Mouse (Mus musculus) thymus, adult 2 months (tissue): Measurements from ENCODE around the gene Metrn. TPM values are rescaled to one million over a fixed set of nuclear protein-coding genes. Genes with fewer than 3 reads are reported as not detected.

Experiments
- DNase-seq: peaks from one replicate; pipeline ENCODE4 v3.0.0; 2021
- H3K27ac ChIP-seq: fragments of 200-500 bp; 2 replicates; pipeline ENCODE4 v1.5.1; 2012; ENCODE audit warnings: low read length, control low read depth; ENCODE audit not compliant: control insufficient read depth, insufficient read depth
- H3K27me3 ChIP-seq: fragments of 200-500 bp; 2 replicates; pipeline ENCODE4 v1.6.1; 2012; ENCODE audit warnings: mild to moderate bottlenecking, low read length, moderate library complexity, mixed read lengths; ENCODE audit not compliant: control insufficient read depth, insufficient read depth
- H3K36me3 ChIP-seq: fragments of 200-500 bp; 2 replicates; pipeline ENCODE4 v1.6.1; 2012; ENCODE audit warnings: mild to moderate bottlenecking, low read length, moderate library complexity; ENCODE audit not compliant: control insufficient read depth, insufficient read depth
- H3K4me1 ChIP-seq: fragments of 200-500 bp; replicated peaks from 2 replicates; pipeline ENCODE4 v1.6.1; 2012; ENCODE audit warnings: low read length; ENCODE audit not compliant: control insufficient read depth, insufficient read depth
- H3K4me3 ChIP-seq: fragments of 200-500 bp; 2 replicates; pipeline ENCODE4 v1.5.1; 2012; ENCODE audit warnings: mild to moderate bottlenecking, low read length, control low read depth, moderate library complexity; ENCODE audit not compliant: control insufficient read depth, insufficient read depth
- CTCF ChIP-seq: fragments of 200-500 bp; IDR thresholded peaks from 2 replicates; pipeline ENCODE4 v1.5.1; 2012; ENCODE audit warnings: mild to moderate bottlenecking, control low read depth, low read length, moderate library complexity, borderline replicate concordance; ENCODE audit not compliant: control insufficient read depth, poor library complexity, insufficient read depth; ENCODE audit errors: extremely low read depth
- POLR2A ChIP-seq: fragments of 200-500 bp; IDR thresholded peaks from 2 replicates; pipeline ENCODE4 v1.6.1; 2012; ENCODE audit warnings: mild to moderate bottlenecking, low read length, control low read depth, moderate library complexity; ENCODE audit not compliant: control insufficient read depth, poor library complexity, insufficient read depth; ENCODE audit errors: extremely low read depth
- WGBS: fragments of 180-500 bp; shearing (Covaris S2); methylation state at CpG from one replicate; pipeline ENCODE4 v1.1.7; 2018; 5-methylcytosine and 5-hydroxymethylcytosine counted together
- polyA plus RNA-seq: library from polyadenylated mRNA; depleted of rRNA; stranded (reverse); fragments of >200 nt; gene quantifications from 2 replicates; pipeline ENCODE4 v1.2.3, GENCODE M21; 2012

Gene Metrn
- polyA plus RNA-seq, 1 experiment = 171 TPM

- no peak overlapping the region for H3K27ac ChIP-seq
- DNase-seq = no peak
- H3K36me3 ChIP-seq = no peaks in the 10 kb centered on the region
- H3K27me3 ChIP-seq = peaks cover 9% of the 10 kb centered on the region; the same call in 1 of the 2 replicates
- H3K4me3 ChIP-seq = no peak overlapping the region
- WGBS = 13% methylated on average over 46 of the region's 46 CpGs
- peaks cover 9% of the 10 kb centered on the region for H3K4me1 ChIP-seq
- TF ChIP-seq POLR2A (no peak), CTCF (no peak)
Observed at GRCm38 (mm10) chr17:25818851-25819780, 22.2 kb upstream of the Metrn start.

DNA sequence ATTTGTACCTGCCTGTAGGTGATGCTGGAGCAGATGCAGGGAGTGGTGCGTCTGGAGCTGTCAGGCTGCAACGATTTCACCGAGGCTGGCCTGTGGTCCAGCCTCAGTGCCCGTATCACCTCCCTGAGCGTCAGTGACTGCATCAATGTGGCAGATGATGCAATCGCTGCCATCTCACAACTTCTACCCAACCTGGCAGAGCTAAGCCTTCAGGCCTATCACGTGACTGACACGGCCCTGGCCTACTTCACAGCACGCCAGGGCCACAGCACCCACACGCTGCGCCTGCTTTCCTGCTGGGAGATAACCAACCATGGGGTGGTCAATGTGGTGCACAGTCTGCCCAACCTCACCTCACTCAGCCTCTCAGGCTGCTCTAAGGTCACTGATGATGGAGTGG, 20.7 kb upstream of the Metrn start:
- H3K27me3 ChIP-seq = peaks cover 9% of the 10 kb centered on the region; the same call in 1 of the 2 replicates
- DNase-seq = no peak

GRCm38 (mm10) chr17:25813471-25813870, 16.5 kb upstream of the Metrn start:
- DNase-seq = peak; percentile 77
- WGBS = 6% methylated on average over 20 of the region's 20 CpGs
- TF ChIP-seq POLR2A = no peak
- TF ChIP-seq CTCF = 0 out of 2 replicates have a peak, but pooled peaks have one; percentile 54
- Histone ChIP-seq H3K27me3 (peaks cover 13% of the 10 kb centered on the region; the same call in 1 of the 2 replicates), H3K4me1 (no peaks in the 10 kb centered on the region), H3K4me3 (no peak overlapping the region), H3K36me3 (no peaks in the 10 kb centered on the region), H3K27ac (no peak overlapping the region)

More for the DNA sequence above, 20.7 kb upstream of the Metrn start:
- Histone ChIP-seq H3K4me1 (no peaks in the 10 kb centered on the region), H3K36me3 (no peaks in the 10 kb centered on the region), H3K4me3 (no peak overlapping the region), H3K27ac (no peak overlapping the region)
- WGBS = 80% methylated on average over 11 of the region's 11 CpGs
- no peak for TF ChIP-seq POLR2A
- TF ChIP-seq CTCF = no peak

DNA sequence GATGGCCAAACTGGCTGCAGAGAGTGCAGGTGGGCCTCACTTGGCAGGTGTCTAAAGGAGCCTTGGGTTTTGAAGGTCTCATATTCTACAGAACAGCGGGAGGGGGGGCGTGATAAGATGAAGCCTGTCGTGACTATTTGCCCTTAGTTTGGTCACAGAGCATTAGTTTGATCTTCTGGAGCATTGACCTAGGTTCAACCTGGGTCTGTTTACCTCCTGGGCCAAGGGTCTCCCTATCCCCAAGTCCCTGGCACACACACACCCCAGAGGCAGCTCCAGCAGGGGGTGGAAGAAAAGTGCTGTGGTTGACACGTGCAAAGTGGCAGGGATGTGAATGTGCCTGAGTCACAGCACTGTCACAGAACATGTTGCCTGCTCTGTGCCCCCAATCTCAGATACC, 14.0 kb upstream of the Metrn start:
- TF ChIP-seq CTCF (no peak), POLR2A (no peak)
- no peak overlapping the region for H3K4me3 ChIP-seq
- H3K27me3 ChIP-seq = peaks cover 14% of the 10 kb centered on the region; the same call in 1 of the 2 replicates
- no peak overlapping the region for H3K27ac ChIP-seq
- 65% methylated on average over 4 of the region's 4 CpGs for WGBS
- H3K36me3 ChIP-seq = no peaks in the 10 kb centered on the region
- no peak for DNase-seq
- H3K4me1 ChIP-seq = no peaks in the 10 kb centered on the region

GRCm38 (mm10) chr17:25809606-25810340, 12.8 kb upstream of the Metrn start:
- DNase-seq = no peak
- H3K27ac ChIP-seq = no peak overlapping the region
- 18% methylated on average over 25 of the region's 25 CpGs for WGBS
- H3K4me3 ChIP-seq = 0 out of 2 replicates have a peak overlapping the region, but pooled peaks have one; percentile 2
- H3K27me3 ChIP-seq = peaks cover 14% of the 10 kb centered on the region; the same call in 1 of the 2 replicates
- TF ChIP-seq CTCF = no peak
- TF ChIP-seq POLR2A = no peak
- H3K4me1 ChIP-seq = no peaks in the 10 kb centered on the region
- H3K36me3 ChIP-seq = no peaks in the 10 kb centered on the region
